Mouse (Mus musculus): ENCODE measurements around the gene Prkce. TPM values are rescaled to one million over a fixed set of nuclear protein-coding genes. Genes with fewer than 3 reads are reported as not detected.

The Prkce gene
- polyA plus RNA-seq, 1 experiment from 2014 or later, result 0.77 TPM

GRCm38 (mm10) chr17:86586441-86586840, 418.9 kb downstream of the Prkce start:
- 65% methylated on average over 5 of the region's 5 CpGs for WGBS (ENCODE audit: insufficient replicate concordance)

DNA sequence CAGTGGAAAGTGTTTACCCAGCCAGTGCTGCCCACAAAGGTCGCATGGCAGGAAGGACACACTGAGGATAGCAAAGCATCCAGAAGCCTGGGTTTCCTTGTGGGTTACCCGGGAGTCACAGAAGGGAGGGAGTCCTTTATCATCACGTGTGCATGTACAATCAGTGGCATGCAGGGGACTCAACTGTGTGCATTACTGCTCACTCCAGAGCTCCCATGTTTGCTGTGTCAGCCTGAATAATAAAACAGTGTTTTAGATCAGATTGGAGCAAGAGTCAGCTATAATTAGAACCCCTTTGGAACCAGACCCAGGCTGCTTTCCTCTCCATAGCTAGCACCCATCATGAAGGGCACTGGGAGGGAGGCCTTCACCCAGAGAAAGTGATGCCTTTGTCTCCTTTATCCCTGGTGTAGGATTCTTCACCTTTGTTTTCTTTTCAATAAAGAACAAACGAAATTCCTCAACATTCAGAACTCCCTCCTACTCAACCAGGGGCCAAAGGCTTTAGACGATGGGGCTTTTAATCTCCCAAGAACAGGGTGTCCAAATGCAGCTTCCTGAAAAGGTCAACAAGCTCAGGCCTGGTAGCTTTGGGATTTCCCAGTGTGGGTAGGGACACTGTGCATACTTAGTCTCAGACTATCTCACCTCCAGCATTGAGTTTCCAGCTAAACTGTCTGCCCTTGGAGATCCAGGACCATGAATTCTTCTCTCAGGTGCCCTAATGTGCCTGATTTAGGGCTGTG, 421.3 kb downstream of the Prkce start:
- ATAC-seq (ENCODE audit: low read depth), result no peak

More at GRCm38 (mm10) chr17:86586441-86586840, 418.9 kb downstream of the Prkce start:
- no peaks in the 10 kb centered on the region for H3K36me3 ChIP-seq (ENCODE audit: control insufficient read depth, insufficient read depth)
- H3K4me1 ChIP-seq (ENCODE audit: control insufficient read depth, low read depth, low read length), result no peaks in the 10 kb centered on the region
- no peaks in the 10 kb centered on the region for H3K9me3 ChIP-seq (replicated peaks; ENCODE audit: control insufficient read depth, low read length)
- ATAC-seq (ENCODE audit: low read depth), result no peak
- no peak overlapping the region for H3K4me3 ChIP-seq (ENCODE audit: low read depth, low read length)
- H3K27me3 ChIP-seq (ENCODE audit: control insufficient read depth, insufficient read depth, low read depth, low read length), result no peaks in the 10 kb centered on the region
- no peak overlapping the region for H3K9ac ChIP-seq (ENCODE audit: low read depth, low read length)
- H3K4me2 ChIP-seq (ENCODE audit: low read depth, low read length), result no peak overlapping the region
- no peak overlapping the region for H3K27ac ChIP-seq (ENCODE audit: low read length)

GRCm38 (mm10) chr17:86589681-86590080, 422.1 kb downstream of the Prkce start:
- H3K9ac ChIP-seq (ENCODE audit: low read depth, low read length), result no peak overlapping the region
- no peaks in the 10 kb centered on the region for H3K4me1 ChIP-seq (ENCODE audit: control insufficient read depth, low read depth, low read length)
- no peak overlapping the region for H3K4me3 ChIP-seq (ENCODE audit: low read depth, low read length)
- ATAC-seq (ENCODE audit: low read depth), result no peak
- no peak overlapping the region for H3K27ac ChIP-seq (ENCODE audit: low read length)
- no peaks in the 10 kb centered on the region for H3K27me3 ChIP-seq (ENCODE audit: control insufficient read depth, insufficient read depth, low read depth, low read length)
- H3K9me3 ChIP-seq (replicated peaks; ENCODE audit: control insufficient read depth, low read length), result no peaks in the 10 kb centered on the region
- H3K36me3 ChIP-seq (ENCODE audit: control insufficient read depth, insufficient read depth), result no peaks in the 10 kb centered on the region
- 63% methylated on average over 5 of the region's 5 CpGs for WGBS (ENCODE audit: insufficient replicate concordance)
- no peak overlapping the region for H3K4me2 ChIP-seq (ENCODE audit: low read depth, low read length)

More for the DNA sequence above, 421.3 kb downstream of the Prkce start:
- Histone ChIP-seq H3K4me3 (ENCODE audit: low read depth, low read length) (no peak overlapping the region), H3K9me3 (replicated peaks; ENCODE audit: control insufficient read depth, low read length) (no peaks in the 10 kb centered on the region), H3K9ac (ENCODE audit: low read depth, low read length) (no peak overlapping the region), H3K27me3 (ENCODE audit: control insufficient read depth, insufficient read depth, low read depth, low read length) (no peaks in the 10 kb centered on the region), H3K4me2 (ENCODE audit: low read depth, low read length) (no peak overlapping the region), H3K4me1 (ENCODE audit: control insufficient read depth, low read depth, low read length) (no peaks in the 10 kb centered on the region), H3K36me3 (ENCODE audit: control insufficient read depth, insufficient read depth) (no peaks in the 10 kb centered on the region), H3K27ac (ENCODE audit: low read length) (no peak overlapping the region)
- WGBS (ENCODE audit: insufficient replicate concordance), result 42% methylated on average over 5 of the region's 5 CpGs

DNA sequence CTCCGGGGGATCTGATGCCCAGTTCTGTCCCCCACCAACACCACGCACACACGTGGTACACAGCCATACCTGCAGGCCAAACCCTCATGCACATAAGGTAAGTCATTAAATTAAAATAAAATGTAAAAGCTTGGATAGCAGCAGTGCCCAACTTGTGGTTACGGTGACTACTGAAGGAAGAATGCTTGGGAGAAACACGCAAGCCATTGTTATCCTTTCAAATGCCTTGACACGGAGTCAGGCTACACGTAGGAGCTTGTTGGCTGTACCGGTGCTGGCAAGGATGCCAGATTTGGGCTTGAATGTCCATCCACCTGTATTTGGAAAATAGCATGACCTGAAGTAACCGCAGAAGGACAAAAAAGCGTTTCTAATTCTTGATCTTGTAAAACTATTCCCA, 423.7 kb downstream of the Prkce start:
- Histone ChIP-seq H3K36me3 (ENCODE audit: control insufficient read depth, insufficient read depth) (no peaks in the 10 kb centered on the region), H3K9ac (ENCODE audit: low read depth, low read length) (no peak overlapping the region), H3K27ac (ENCODE audit: low read length) (no peak overlapping the region), H3K4me1 (ENCODE audit: control insufficient read depth, low read depth, low read length) (no peaks in the 10 kb centered on the region), H3K27me3 (ENCODE audit: control insufficient read depth, insufficient read depth, low read depth, low read length) (no peaks in the 10 kb centered on the region), H3K4me2 (ENCODE audit: low read depth, low read length) (no peak overlapping the region), H3K9me3 (replicated peaks; ENCODE audit: control insufficient read depth, low read length) (no peaks in the 10 kb centered on the region), H3K4me3 (ENCODE audit: low read depth, low read length) (no peak overlapping the region)
- no peak for ATAC-seq (ENCODE audit: low read depth)
- WGBS (ENCODE audit: insufficient replicate concordance), result 74% methylated on average over 10 of the region's 10 CpGs

DNA sequence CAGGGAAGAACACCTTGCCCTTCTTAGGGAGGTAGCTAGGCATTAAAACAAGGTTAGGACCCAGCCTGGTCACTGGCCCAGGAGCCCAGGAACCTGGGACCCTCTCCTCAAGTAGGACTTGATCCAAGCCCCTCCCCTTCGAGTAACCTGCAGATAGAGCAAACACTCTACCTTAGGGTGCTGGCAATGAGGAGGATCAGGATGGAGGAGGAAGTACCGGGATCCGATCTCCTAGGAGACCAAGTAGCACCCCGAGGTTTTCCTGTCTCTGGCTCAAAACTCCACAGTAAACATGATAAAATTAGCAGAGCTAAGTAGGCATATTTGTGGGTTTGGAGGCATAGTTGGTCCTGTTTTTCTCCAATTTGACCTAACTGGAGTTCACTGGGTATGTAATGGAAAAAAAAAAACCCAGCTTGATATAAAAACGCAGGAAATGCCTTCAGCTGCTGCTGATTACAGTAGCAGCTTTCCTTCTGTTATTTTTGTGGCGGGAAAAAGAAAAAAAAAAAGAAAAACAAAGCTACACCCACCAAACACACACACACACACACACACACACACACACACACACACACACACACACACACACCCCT, 425.5 kb downstream of the Prkce start:
- no peak for ATAC-seq (ENCODE audit: low read depth)
- H3K4me1 ChIP-seq (ENCODE audit: control insufficient read depth, low read depth, low read length), result no peaks in the 10 kb centered on the region
- H3K36me3 ChIP-seq (ENCODE audit: control insufficient read depth, insufficient read depth), result no peaks in the 10 kb centered on the region
- H3K4me3 ChIP-seq (ENCODE audit: low read depth, low read length), result no peak overlapping the region
- no peak overlapping the region for H3K9ac ChIP-seq (ENCODE audit: low read depth, low read length)
- no peak overlapping the region for H3K27ac ChIP-seq (ENCODE audit: low read length)
- no peaks in the 10 kb centered on the region for H3K27me3 ChIP-seq (ENCODE audit: control insufficient read depth, insufficient read depth, low read depth, low read length)
- WGBS (ENCODE audit: insufficient replicate concordance), result 23% methylated on average over 6 of the region's 6 CpGs
- H3K4me2 ChIP-seq (ENCODE audit: low read depth, low read length), result no peak overlapping the region
- H3K9me3 ChIP-seq (replicated peaks; ENCODE audit: control insufficient read depth, low read length), result no peaks in the 10 kb centered on the region

DNA sequence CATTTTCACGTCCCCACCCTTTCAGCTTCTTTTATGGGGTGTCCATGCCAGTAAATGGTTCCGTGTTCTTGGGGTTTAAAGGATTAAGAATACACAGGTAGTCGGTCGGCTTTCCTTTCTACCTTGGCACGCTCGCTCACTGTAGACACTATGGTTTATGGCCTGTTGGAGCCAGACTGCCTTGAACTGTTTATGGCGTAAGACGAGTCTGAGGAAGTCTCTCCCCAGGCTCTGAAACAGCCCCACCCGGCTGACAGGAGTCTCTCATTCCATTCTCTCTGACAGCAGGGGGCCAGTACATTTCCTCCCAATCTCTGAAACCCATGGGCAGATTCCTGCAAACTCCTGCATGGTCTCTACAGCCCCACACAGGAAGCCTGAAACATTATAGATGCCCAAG, 427.9 kb downstream of the Prkce start:
- 60% methylated on average over 9 of the region's 9 CpGs for WGBS (ENCODE audit: insufficient replicate concordance)
- no peak for ATAC-seq (ENCODE audit: low read depth)
- no peak overlapping the region for H3K4me3 ChIP-seq (ENCODE audit: low read depth, low read length)

DNA sequence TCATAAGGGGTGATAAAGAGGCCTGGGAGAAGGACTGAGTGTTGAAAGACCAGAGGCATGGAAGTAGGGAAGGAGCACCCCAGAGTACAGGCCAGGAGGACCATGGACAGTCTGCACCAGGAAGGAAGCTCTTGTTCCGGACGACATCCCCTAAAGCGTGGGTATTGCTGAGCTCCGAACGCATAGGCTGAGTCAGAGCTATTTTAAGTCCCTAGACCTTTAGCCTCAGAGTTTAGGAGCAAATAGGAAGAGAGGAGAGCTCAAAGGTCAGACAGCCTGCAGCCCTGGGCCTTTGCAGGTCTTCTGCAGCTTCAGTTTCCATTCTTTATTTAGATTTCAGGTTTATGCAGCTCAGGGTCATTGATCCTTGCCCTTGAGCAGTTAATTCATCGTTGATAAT, 433.5 kb downstream of the Prkce start:
- 32% methylated on average over 6 of the region's 6 CpGs for WGBS (ENCODE audit: insufficient replicate concordance)
- no peak overlapping the region for H3K4me3 ChIP-seq (ENCODE audit: low read depth, low read length)
- no peaks in the 10 kb centered on the region for H3K4me1 ChIP-seq (ENCODE audit: control insufficient read depth, low read depth, low read length)
- no peak overlapping the region for H3K9ac ChIP-seq (ENCODE audit: low read depth, low read length)
- peak overlapping the region; percentile 62 for H3K27ac ChIP-seq (ENCODE audit: low read length)
- H3K36me3 ChIP-seq (ENCODE audit: control insufficient read depth, insufficient read depth), result no peaks in the 10 kb centered on the region
- peak overlapping the region; percentile 11; the same call in 1 of the 2 replicates for H3K4me2 ChIP-seq (ENCODE audit: low read depth, low read length)
- no peaks in the 10 kb centered on the region for H3K27me3 ChIP-seq (ENCODE audit: control insufficient read depth, insufficient read depth, low read depth, low read length)
- ATAC-seq (ENCODE audit: low read depth), result peak; percentile 84
- H3K9me3 ChIP-seq (replicated peaks; ENCODE audit: control insufficient read depth, low read length), result no peaks in the 10 kb centered on the region

More for the DNA sequence above, 427.9 kb downstream of the Prkce start:
- Histone ChIP-seq H3K27me3 (ENCODE audit: control insufficient read depth, insufficient read depth, low read depth, low read length) (no peaks in the 10 kb centered on the region), H3K27ac (ENCODE audit: low read length) (no peak overlapping the region), H3K4me1 (ENCODE audit: control insufficient read depth, low read depth, low read length) (no peaks in the 10 kb centered on the region), H3K4me2 (ENCODE audit: low read depth, low read length) (no peak overlapping the region), H3K36me3 (ENCODE audit: control insufficient read depth, insufficient read depth) (no peaks in the 10 kb centered on the region), H3K9ac (ENCODE audit: low read depth, low read length) (no peak overlapping the region), H3K9me3 (replicated peaks; ENCODE audit: control insufficient read depth, low read length) (no peaks in the 10 kb centered on the region)

- no peak for ATAC-seq (ENCODE audit: low read depth)
- Histone ChIP-seq H3K27ac (ENCODE audit: low read length) (no peak overlapping the region), H3K4me2 (ENCODE audit: low read depth, low read length) (no peak overlapping the region), H3K4me1 (ENCODE audit: control insufficient read depth, low read depth, low read length) (no peaks in the 10 kb centered on the region), H3K36me3 (ENCODE audit: control insufficient read depth, insufficient read depth) (no peaks in the 10 kb centered on the region), H3K9ac (ENCODE audit: low read depth, low read length) (no peak overlapping the region), H3K4me3 (ENCODE audit: low read depth, low read length) (no peak overlapping the region), H3K27me3 (ENCODE audit: control insufficient read depth, insufficient read depth, low read depth, low read length) (no peaks in the 10 kb centered on the region), H3K9me3 (replicated peaks; ENCODE audit: control insufficient read depth, low read length) (no peaks in the 10 kb centered on the region)
- WGBS (ENCODE audit: insufficient replicate concordance), result 63% methylated on average over 2 of the region's 2 CpGs
These were observed 434.3 kb downstream of the Prkce start for GRCm38 (mm10) chr17:86601901-86602300.

DNA sequence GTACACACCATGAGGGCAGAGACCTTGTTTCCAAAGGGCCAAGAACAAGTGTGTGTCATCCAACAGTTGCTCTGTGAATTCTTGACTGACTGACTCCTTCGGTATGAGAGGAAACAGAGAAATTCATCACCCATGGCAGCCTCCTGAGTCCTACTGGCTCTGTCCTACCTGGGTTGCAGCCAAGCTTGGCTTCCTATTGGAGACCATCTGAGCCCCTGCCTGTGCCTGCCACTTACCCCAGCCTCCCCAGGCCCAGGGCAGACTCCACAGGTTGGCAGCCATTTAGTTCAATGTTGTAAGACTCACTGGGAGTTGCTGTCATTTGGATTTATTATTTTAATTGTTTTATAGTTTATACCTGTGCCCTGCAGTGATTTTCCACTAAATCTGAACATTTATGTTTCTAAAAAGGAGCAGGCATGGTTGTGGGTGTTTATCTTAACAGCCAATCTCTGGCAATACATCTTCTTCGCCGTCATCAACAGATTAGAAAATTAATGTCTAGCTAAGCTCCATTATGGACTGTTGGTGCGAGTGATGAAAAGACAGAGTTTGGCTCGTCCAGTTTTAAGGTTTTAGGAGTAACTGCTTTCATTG, 436.4 kb downstream of the Prkce start:
- 66% methylated on average over 5 of the region's 5 CpGs for WGBS (ENCODE audit: insufficient replicate concordance)
- no peak for ATAC-seq (ENCODE audit: low read depth)
- H3K9me3 ChIP-seq (replicated peaks; ENCODE audit: control insufficient read depth, low read length), result no peaks in the 10 kb centered on the region

More for the DNA sequence above, 436.4 kb downstream of the Prkce start:
- Histone ChIP-seq H3K4me3 (ENCODE audit: low read depth, low read length) (no peak overlapping the region), H3K4me2 (ENCODE audit: low read depth, low read length) (no peak overlapping the region), H3K9ac (ENCODE audit: low read depth, low read length) (no peak overlapping the region), H3K36me3 (ENCODE audit: control insufficient read depth, insufficient read depth) (no peaks in the 10 kb centered on the region), H3K4me1 (ENCODE audit: control insufficient read depth, low read depth, low read length) (no peaks in the 10 kb centered on the region), H3K27ac (ENCODE audit: low read length) (no peak overlapping the region), H3K27me3 (ENCODE audit: control insufficient read depth, insufficient read depth, low read depth, low read length) (no peaks in the 10 kb centered on the region)
